Mouse (Mus musculus) midbrain, postnatal 0 days (tissue): ENCODE measurements at regions not wholly inside any gene's neighbourhood (a gene's known extent, or its start where the extent isn't known, plus 50 kb on each side); places are given as distances from the start of the nearest gene placed in this dataset.

ENCODE experiments used
- ATAC-seq: fragments of 200-750 bp; cut with Nextera tagmentation; 2 replicates; pipeline ENCODE4 v1.8.0; 2017; ENCODE audit warnings: moderate number of reproducible peaks, mild to moderate bottlenecking, moderate TSS enrichment, moderate library complexity; ENCODE audit not compliant: low FRiP score
- DNase-seq: peaks from one replicate; pipeline ENCODE4 v3.0.0-alpha.2; 2015; ENCODE audit warnings: low spot score
- H3K27ac ChIP-seq: fragments of 300-500 bp; sonication (generic); 2 replicates; pipeline ENCODE4 v1.5.1; 2014; ENCODE audit warnings: low read depth, mild to moderate bottlenecking, low read length, mixed read lengths
- H3K27me3 ChIP-seq: fragments of 300-500 bp; sonication (generic); 2 replicates; pipeline ENCODE4 v1.6.1; 2014; ENCODE audit warnings: low read length, control low read depth, mixed read lengths; ENCODE audit not compliant: insufficient read depth
- H3K36me3 ChIP-seq: fragments of 300-500 bp; sonication (generic); 2 replicates; pipeline ENCODE4 v1.6.1; 2014; ENCODE audit warnings: low read length, control low read depth, mixed read lengths; ENCODE audit not compliant: insufficient read depth
- H3K4me1 ChIP-seq: fragments of 300-500 bp; sonication (generic); 2 replicates; pipeline ENCODE4 v1.6.1; 2014; ENCODE audit warnings: mild to moderate bottlenecking, control low read depth, antibody characterized with exemption, low read length, mixed read lengths; ENCODE audit not compliant: insufficient read depth
- H3K4me2 ChIP-seq: fragments of 300-500 bp; sonication (generic); 2 replicates; pipeline ENCODE4 v1.6.1; 2014; ENCODE audit warnings: low read depth, mild to moderate bottlenecking, low read length, mixed read lengths; ENCODE audit not compliant: poor library complexity, severe bottlenecking
- H3K4me3 ChIP-seq: fragments of 300-500 bp; sonication (generic); 2 replicates; pipeline ENCODE4 v1.5.1; 2014; ENCODE audit warnings: low read depth, mild to moderate bottlenecking, low read length, moderate library complexity
- H3K9ac ChIP-seq: fragments of 300-500 bp; sonication (generic); replicated peaks from 2 replicates; pipeline ENCODE4 v1.6.1; 2014; ENCODE audit warnings: mild to moderate bottlenecking, low read length, moderate library complexity, mixed read lengths; ENCODE audit not compliant: poor library complexity, severe bottlenecking
- H3K9me3 ChIP-seq: fragments of 300-500 bp; sonication (generic); 2 replicates; pipeline ENCODE4 v1.6.1; 2016; ENCODE audit warnings: low read length, control low read depth
- CTCF ChIP-seq: IDR thresholded peaks from 2 replicates; pipeline ENCODE4 v1.5.1; 2016; ENCODE audit warnings: antibody characterized with exemption, mild to moderate bottlenecking
- WGBS: fragments of 180-500 bp; shearing (Covaris S2); extraction: QIAGEN DNeasy Blood & Tissue Kit; methylation state at CpG from one replicate; pipeline ENCODE4 v1.1.7; 2014; 5-methylcytosine and 5-hydroxymethylcytosine counted together

DNA sequence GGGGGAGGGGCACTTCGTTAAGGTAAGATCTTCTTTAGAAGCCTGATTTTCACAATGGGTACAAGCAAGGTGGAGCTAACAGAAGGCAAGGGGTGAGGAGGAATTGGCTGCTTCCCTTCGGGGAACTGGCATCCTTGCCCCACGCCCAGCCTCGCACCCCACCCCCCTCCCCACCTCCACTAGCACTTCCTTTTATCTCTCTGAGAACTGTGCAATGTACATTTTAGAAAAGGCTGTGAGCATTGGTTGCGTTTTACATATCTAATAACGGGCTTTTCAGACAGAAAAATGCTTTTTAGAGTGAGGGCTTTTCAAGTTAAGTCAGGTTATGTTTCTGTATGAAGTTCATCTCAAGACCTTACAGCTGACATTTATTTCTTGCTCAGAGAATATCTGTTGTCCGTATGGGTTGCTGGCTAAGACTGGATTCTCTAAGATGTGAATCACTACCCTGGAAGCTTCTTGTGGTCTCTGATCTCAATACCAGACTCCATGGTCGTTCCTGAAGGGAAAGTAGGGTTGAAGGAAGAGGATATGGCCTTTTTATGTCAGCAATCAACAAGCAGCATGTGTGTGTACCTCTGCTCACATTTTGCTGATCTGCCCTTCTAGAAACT is 199.1 kb downstream of the Klf6 start:
- no peak for TF ChIP-seq CTCF
- Histone ChIP-seq H3K4me1 (peaks cover 9% of the 10 kb centered on the region; the same call in 1 of the 2 replicates), H3K4me2 (no peak overlapping the region), H3K9me3 (no peaks in the 10 kb centered on the region), H3K27ac (no peak overlapping the region), H3K36me3 (no peaks in the 10 kb centered on the region), H3K9ac (no peak overlapping the region), H3K27me3 (no peaks in the 10 kb centered on the region), H3K4me3 (no peak overlapping the region)
- WGBS, result 39% methylated on average over 8 of the region's 8 CpGs
- DNase-seq (no peak), ATAC-seq (no peak)

GRCm38 (mm10) chr13:6062305-6062704 is 201.0 kb downstream of the Klf6 start:
- no peak overlapping the region for H3K4me3 ChIP-seq
- no peak overlapping the region for H3K27ac ChIP-seq
- WGBS, result 88% methylated on average over 4 of the region's 4 CpGs
- H3K9ac ChIP-seq, result no peak overlapping the region
- TF ChIP-seq CTCF, result no peak
- no peaks in the 10 kb centered on the region for H3K9me3 ChIP-seq
- no peak for DNase-seq
- no peak for ATAC-seq
- H3K4me2 ChIP-seq, result no peak overlapping the region
- H3K36me3 ChIP-seq, result no peaks in the 10 kb centered on the region
- no peaks in the 10 kb centered on the region for H3K27me3 ChIP-seq
- H3K4me1 ChIP-seq, result peaks cover 9% of the 10 kb centered on the region; the same call in 1 of the 2 replicates

DNA sequence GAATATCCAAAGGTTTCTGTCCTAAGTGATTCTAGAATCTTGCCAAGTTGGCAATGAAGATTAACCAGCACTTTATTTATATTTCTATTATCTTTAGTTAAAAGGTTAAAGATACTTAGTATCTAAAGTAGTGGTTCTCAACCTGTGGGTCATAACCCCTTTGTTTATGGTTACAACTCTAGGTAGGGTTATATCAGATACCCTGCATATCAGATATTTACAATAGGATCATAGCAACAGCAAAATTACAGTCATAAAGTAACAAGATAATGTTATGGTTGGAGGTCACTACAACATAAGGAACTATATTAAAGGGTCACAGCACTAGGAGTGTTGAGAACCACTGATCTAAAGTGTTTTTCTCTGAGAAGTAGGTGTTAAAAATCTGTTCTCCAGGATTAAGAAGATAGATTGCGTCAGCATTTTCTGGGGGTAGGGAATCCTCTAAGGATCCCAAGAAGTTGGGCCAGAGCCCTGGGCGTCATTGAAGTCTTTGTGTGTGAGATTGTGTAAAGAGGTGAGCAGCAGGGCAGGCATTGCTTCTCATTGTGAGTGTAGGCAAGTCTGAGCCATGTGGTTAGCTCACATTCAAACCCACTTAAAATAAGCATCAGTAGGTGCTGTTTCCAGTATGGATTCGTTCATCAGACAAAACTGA is 201.6 kb downstream of the Klf6 start:
- Histone ChIP-seq H3K27ac (no peak overlapping the region), H3K27me3 (no peaks in the 10 kb centered on the region), H3K4me1 (peaks cover 9% of the 10 kb centered on the region; the same call in 1 of the 2 replicates), H3K9me3 (no peaks in the 10 kb centered on the region), H3K9ac (no peak overlapping the region), H3K4me2 (no peak overlapping the region), H3K36me3 (no peaks in the 10 kb centered on the region), H3K4me3 (no peak overlapping the region)
- ATAC-seq (no peak), DNase-seq (no peak)
- 68% methylated on average over 3 of the region's 3 CpGs for WGBS
- no peak for TF ChIP-seq CTCF

GRCm38 (mm10) chr13:6076978-6077825 is 215.9 kb downstream of the Klf6 start:
- H3K27me3 ChIP-seq, result no peaks in the 10 kb centered on the region
- H3K4me1 ChIP-seq, result no peaks in the 10 kb centered on the region
- ATAC-seq (no peak), DNase-seq (no peak)
- H3K27ac ChIP-seq, result no peak overlapping the region
- no peaks in the 10 kb centered on the region for H3K36me3 ChIP-seq
- TF ChIP-seq CTCF, result no peak
- H3K4me3 ChIP-seq, result no peak overlapping the region
- H3K9me3 ChIP-seq, result no peaks in the 10 kb centered on the region
- H3K9ac ChIP-seq, result no peak overlapping the region
- 61% methylated on average over 4 of the region's 4 CpGs for WGBS
- no peak overlapping the region for H3K4me2 ChIP-seq

GRCm38 (mm10) chr13:6085891-6086290 is 224.6 kb downstream of the Klf6 start:
- Histone ChIP-seq H3K27me3 (no peaks in the 10 kb centered on the region), H3K4me3 (no peak overlapping the region), H3K4me2 (no peak overlapping the region), H3K9ac (no peak overlapping the region), H3K36me3 (no peaks in the 10 kb centered on the region), H3K9me3 (no peaks in the 10 kb centered on the region), H3K4me1 (no peaks in the 10 kb centered on the region), H3K27ac (no peak overlapping the region)
- TF ChIP-seq CTCF, result no peak
- ATAC-seq, result no peak
- DNase-seq, result no peak
- WGBS, result 86% methylated on average over 2 of the region's 2 CpGs
